Mouse (Mus musculus): ENCODE data around the gene Il13.
A peak's percentile ranks its signal among the peaks of the same experiment; 100 is the strongest.

The Il13 gene

DNA sequence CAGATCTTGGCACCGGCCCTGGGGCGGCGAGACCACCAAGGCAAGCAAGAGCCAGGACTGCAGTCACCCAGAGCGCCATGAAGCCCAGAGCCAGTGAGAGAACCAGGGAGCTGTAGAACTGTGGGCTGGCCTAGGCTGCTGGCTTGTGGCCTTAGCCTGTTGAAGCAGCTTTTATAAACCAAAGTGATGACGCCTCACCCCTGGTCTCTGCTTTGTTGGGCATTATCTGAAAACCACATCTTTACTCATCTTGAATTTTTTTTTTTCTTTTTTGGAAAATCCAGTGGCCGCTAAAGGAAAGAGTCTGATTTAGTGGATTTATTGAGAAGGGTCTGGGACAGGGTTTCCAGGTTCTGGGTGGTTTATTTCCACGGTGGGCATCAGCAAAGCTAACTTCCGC, at the start of gene Il13:
TSS of gene Il13 (minus strand) at position 147 of the 400 bp plus-strand sequence.
- no peak for DNase-seq

GRCm38 (mm10) chr11:53682994-53683530, 48.6 kb upstream of the Il13 start:
- no peak for DNase-seq

DNA sequence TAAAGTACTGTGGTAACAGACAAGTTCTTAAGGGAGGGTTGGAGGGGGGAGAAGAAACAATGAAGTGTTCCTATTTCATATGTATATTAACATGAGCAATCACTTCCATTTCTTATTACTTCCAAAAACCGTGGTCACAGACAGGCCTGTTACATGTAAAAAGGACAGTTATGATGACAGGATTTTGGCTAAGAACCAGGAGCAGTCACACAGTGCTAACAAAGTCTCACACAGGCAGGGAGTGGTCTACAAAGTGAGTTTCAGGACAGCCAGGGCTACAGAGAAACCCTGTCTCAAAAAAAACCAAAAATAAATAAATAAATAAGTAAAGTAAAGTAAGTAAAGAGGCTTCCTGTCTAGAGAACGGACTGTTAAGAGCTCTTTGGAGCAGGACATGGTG, 47.7 kb upstream of the Il13 start:
- no peak for DNase-seq

DNA sequence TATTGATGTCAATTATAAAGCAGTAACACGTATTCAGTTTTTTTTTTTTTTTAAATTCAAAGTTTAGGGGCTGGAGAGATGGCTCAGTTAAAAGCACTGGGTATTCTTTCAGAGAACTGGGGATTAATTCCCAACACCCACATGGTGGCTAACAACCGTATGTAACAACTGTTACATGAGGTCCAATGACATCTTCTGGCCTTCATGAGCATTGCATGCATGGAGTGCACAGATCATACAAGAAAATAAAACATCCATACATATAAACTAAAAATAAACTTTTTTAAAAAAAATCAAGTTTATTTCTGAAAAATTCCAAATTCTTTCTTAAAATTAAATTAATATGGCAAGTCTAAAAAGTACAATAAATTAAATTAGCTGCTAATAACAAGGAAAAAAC, 47.2 kb upstream of the Il13 start:
- no peak for DNase-seq

GRCm38 (mm10) chr11:53680141-53680540, 45.6 kb upstream of the Il13 start:
- DNase-seq: no peak

GRCm38 (mm10) chr11:53671414-53671813, 36.9 kb upstream of the Il13 start:
- no peak for DNase-seq

DNA sequence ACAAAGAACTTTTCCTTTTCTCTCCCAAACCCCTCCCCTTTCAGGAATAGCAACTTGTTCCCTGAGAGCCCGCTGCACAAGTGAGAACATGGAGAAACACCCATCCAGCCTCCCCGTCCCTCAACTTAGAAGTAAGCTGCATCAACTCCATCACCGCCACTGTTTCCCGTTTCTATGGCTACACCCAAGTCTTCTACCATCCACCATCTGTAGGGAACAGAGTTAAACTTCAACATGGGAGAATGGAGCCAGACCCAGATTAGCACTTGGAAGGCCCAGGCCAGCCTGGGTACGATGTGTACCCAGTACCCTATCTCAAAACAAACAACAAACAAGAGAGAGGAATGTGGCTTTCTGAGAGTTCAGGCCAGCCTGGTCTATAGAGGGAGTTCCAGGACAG, 29.6 kb upstream of the Il13 start:
- DNase-seq: no peak

GRCm38 (mm10) chr11:53662794-53663674, 28.5 kb upstream of the Il13 start:
- DNase-seq: no peak

- DNase-seq: no peak
Observed at GRCm38 (mm10) chr11:53657828-53658227, 23.3 kb upstream of the Il13 start.

- no peak for DNase-seq
Observed at GRCm38 (mm10) chr11:53657381-53657780, 22.9 kb upstream of the Il13 start.

- DNase-seq: no peak
Observed at GRCm38 (mm10) chr11:53656558-53657202, 22.2 kb upstream of the Il13 start.

DNA sequence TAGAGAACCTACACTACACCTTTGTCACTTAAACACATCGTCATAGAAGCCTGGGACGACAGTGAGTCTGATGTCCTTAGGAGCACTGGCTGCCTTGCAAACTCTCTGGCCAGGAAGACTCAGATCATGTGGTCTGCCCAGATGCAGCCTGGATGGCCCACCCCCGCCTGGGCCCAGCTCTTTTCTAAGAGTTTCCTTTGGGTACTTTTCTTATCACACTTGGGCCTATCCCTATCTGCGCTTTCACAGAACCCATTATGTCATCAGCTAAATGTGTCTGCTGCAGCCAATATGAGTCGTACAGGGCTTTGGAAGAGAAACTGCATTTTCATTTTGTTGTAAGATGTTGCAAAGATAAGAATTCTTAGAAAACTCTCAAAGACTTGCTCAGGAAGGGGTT, 20.5 kb upstream of the Il13 start:
- no peak for DNase-seq

- DNase-seq: no peak
Observed at GRCm38 (mm10) chr11:53652427-53652826, 17.9 kb upstream of the Il13 start.

- no peak for DNase-seq
Observed at GRCm38 (mm10) chr11:53651441-53651840, 16.9 kb upstream of the Il13 start.

DNA sequence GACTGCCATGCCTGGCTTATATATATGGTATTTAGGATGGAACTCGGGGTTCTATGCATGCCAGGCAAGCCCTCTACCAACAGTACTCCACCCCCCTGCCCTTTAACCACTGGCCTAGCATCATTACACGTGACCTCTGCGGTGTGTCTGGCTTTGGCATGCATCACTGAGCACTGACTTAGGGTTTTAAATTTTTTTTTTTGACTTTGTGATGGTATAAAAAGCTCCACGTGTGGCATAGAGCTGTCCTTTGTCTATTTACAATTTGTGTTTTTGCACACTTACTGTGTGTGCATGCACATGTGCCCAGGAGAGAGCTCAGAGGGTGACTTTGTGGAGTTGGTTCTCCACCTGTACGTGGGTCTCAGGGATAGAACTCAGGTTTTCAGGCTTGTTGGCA, 9.5 kb upstream of the Il13 start:
- no peak for DNase-seq

- DNase-seq: peak in 1 of 2 experiments; percentile 27
Observed at GRCm38 (mm10) chr11:53642744-53643279, 8.3 kb upstream of the Il13 start.

DNA sequence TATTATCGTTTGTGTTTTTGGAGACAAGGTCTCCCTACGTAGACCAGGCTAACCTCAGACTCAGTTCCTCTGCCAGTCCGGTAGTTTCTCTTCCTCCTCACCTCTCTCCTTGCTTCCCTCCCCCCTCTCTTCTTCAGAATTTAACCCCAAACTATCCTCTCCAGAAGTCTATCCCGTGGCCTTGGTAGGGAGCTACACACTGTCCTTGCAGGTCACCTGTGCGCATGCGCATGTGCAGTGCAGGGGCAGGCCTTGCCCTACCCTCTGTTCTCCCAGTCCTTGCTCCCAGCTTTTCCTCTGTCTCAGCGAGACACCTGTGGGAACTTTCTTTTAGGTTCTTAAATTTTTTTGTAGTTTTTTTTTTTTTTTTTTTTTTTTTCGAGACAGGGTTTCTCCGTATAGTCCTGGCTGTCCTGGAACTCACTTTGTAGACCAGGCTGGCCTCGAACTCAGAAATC, 3.3 kb upstream of the Il13 start:
- no peak for DNase-seq

GRCm38 (mm10) chr11:53637046-53637802, 2.7 kb upstream of the Il13 start:
- DNase-seq: no peak

- peak; percentile 50 to 54 for DNase-seq
Observed at GRCm38 (mm10) chr11:53636183-53636646, 1.7 kb upstream of the Il13 start.

DNA sequence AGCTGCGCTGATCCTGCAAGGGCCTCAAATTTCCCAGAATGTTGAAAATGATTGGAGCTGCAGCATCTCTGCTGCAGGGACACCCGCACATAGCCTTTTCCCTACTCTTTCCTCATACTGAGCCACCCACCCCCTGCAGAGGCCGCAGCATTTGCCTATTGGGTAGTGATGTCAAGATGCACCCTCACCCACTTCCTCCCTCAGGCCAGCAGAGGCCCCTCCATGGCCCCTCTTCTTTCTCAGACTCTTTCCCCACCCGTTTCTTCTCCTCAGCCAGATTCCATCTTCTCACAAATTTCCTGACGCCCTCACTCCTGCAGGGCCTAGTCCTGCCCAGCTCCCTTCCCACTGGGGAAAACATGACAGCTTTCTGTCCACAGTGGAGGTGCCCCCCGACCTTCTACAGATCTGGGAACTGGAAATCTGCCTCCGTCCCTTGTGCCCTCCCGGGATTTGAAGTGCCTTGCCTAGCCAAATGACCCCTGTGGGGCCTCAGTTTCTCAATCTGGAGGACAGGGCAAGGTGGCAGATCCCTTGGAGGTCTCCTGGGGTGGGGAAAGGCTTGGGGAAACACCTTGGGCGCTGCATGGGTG, 1.2 kb upstream of the Il13 start:
- DNase-seq: no peak

DNA sequence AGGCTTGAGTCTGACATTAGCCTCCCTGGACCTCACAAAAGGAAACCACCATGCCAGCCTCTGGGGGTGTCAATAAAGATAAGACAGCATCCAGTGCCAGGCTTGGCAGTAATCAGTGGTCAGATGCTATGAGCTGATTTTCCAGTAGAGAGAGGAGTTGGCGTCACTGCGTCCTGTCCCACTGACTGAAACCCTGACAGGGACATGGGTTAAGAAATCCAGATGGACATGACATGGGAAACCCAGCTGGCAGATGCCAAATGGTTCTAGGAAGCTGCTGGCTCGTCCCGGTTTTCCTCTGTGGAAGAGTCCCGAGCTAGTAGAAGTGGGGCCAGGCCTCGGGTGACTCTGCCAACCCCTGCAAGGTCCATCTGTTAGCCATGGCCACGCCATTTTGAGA, 858 bp downstream of the Il13 start:
- no peak for DNase-seq

GRCm38 (mm10) chr11:53632122-53632733, 2.3 kb downstream of the Il13 start:
- peak; percentile 36 to 49 for DNase-seq

Data from kidney, postnatal 4 days (tissue).